Mouse (Mus musculus) central nervous system, embryonic 14 days (tissue): ENCODE measurements around the gene Pdcd11. TPM values are rescaled to one million over a fixed set of nuclear protein-coding genes. Genes with fewer than 3 reads are reported as not detected.

Source experiments
- polyA plus RNA-seq: library from polyadenylated mRNA; depleted of rRNA; stranded (reverse); fragments of >200 nt; gene quantifications from 2 replicates; pipeline ENCODE4 v1.2.3, GENCODE M21; 2012; rRNA removed

Gene Pdcd11
- 19.2 and 19.6 TPM in 2 replicates for polyA plus RNA-seq

DNA sequence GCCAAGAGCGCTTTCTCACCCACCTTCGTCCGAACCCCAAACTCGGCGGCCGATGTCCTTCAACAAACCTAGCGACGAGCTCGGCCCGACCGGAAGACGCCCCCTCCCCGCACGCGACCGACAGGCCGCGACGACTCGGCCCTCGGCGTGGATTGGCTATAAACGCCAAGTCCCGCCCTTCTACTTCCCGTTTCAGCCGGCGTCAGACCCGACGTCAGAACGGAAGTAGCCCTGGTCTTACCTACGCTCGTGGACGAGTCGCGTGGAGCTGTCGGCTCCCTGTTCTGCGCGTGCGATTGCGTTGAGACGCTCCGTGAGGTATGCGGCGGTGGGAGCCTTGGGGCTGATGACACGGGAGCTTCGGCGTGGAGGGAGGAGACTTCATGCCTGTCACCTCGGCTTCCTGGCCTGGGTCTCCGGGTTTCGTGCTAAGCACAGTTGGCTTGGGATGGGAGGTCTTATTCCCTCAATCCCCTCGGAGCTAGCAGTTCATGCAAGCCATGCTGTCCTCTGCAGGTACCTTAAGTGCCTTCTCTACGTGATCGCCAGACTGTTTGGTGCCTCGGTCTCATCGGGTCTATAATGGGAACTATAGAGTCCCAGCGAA is at the start of gene Pdcd11, which contains the start of gene Usmg5:
Gene Pdcd11 (plus strand): TSS at position 219 of the 607 bp plus-strand sequence.
Gene Usmg5 (minus strand): TSS at position 98 of the 607 bp plus-strand sequence.

GRCm38 (mm10) chr19:47050271-47051032 is 40.1 kb upstream of the Pdcd11 start, which contains the start of gene Pcgf6:
TSS of gene Pcgf6 (minus strand) at chr19:47050906.

DNA sequence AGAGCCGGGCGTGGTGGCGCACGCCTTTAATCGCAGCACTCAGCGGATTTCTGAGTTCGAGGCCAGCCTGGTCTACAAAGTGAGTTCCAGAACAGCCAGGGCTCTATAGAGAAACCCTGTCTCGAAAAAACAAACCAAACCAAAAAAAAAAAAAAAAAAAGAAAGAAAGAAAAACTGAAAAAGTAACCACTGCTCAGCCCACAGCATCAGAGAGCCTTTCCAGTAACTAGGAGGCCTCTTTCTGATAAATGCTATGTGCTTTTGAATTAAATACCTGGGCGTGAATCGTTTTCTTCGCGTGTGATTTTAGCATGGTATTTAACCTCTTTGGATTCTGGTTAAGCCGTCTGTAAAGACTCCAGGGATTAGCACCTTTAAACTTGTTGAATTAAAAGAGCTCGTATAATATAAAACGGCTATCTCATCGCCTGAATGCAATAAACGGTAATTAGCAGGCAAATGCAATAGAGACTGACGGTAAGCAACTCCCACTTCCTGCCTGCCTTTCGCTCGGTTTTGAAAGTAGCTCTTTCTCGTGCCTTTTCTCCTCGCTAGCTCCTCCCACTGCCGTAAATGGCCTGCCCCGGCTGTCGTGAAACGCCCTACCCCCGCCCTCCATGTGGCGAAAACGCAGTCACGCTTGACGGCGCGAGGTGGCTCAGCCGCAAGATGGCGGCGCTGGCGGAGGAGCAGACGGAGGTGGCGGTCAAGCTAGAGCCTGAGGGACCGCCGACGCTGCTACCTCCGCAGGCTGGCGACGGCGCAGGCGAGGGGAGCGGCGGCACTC is 23.3 kb upstream of the Pdcd11 start, which contains the start of gene Taf5:
Gene Taf5 (plus strand): TSS at position 651 of the 787 bp plus-strand sequence.

GRCm38 (mm10) chr19:47137771-47138421 is 47.3 kb downstream of the Pdcd11 start, which contains the start of gene Calhm2:
TSS of gene Calhm2 (minus strand) at chr19:47138294.

GRCm38 (mm10) chr19:47144154-47144553 is 53.6 kb downstream of the Pdcd11 start, which contains the start of gene Calhm1:
TSS of gene Calhm1 (minus strand) at chr19:47144254.

DNA sequence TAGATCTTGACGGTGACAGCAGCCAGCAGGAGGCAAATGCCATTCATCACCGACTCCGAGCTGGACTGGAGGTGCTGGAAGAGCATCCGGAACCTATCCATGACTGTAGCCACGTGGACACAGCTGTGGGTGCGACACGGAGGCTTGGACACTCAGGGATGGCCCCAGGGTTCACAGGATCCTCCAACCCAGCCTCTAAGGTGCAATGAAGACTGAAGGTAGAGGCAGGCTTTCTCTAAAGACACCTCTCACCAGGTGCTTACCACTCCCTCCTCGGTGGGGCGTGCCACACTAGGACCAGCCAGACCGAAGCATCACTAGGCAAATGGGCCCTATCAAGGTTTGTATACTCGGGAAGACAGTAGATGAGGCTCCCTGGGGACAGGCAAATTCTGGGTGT is 67.1 kb downstream of the Pdcd11 start, which contains the start of gene Calhm3:
Gene Calhm3 (minus strand): TSS at position 101 of the 400 bp plus-strand sequence.

GRCm38 (mm10) chr19:47178431-47179271 is 88.1 kb downstream of the Pdcd11 start, which contains the start of gene Neurl1a:
TSS of gene Neurl1a (plus strand) at chr19:47178820.

Other genes with a start within 250 kb of the Pdcd11 start
- 412 and 435 TPM in 2 replicates for gene Ina, start 76.1 kb upstream of the Pdcd11 start, polyA plus RNA-seq
- 45.6 and 48.2 TPM in 2 replicates for gene Nt5c2, start 75.6 kb upstream of the Pdcd11 start, polyA plus RNA-seq
- 64.8 and 66.4 TPM in 2 replicates for gene Pcgf6, start 39.9 kb upstream of the Pdcd11 start, polyA plus RNA-seq
- 10.7 and 10.9 TPM in 2 replicates for gene Taf5, start 23.0 kb upstream of the Pdcd11 start, polyA plus RNA-seq
- gene Usmg5, start 121 bp upstream of the Pdcd11 start, polyA plus RNA-seq = 789 and 983 TPM in 2 replicates
- 1.3 and 2.6 TPM in 2 replicates for gene Calhm2, start 47.5 kb downstream of the Pdcd11 start, polyA plus RNA-seq
- gene Calhm1, start 53.5 kb downstream of the Pdcd11 start, polyA plus RNA-seq = 0.05 TPM in 2 replicates
- gene Calhm3, start 67.0 kb downstream of the Pdcd11 start, polyA plus RNA-seq = 0.06 TPM in 1 of 2 replicates, not detected in the other
- gene Neurl1a, start 88.1 kb downstream of the Pdcd11 start, polyA plus RNA-seq = 8.4 and 12.0 TPM in 2 replicates